Mouse (Mus musculus) adrenal gland (tissue): ENCODE results near the gene Gm6356.
"Not testable (repeated sequence)": the region's sequence is repeated elsewhere in the genome, so short reads cannot be mapped to it uniquely, and the experiment has no call there.

ENCODE experiments used
- intact Hi-C: fragments of 180-260 bp; cut with DNase I; formaldehyde crosslinking; loops from one replicate; pipeline ENCODE4 v1.15.1; 2025
- long read RNA-seq, 2 experiments: library from polyadenylated mRNA; unstranded; transcript quantifications; one replicate each; pipeline ENCODE4 v2.0.0; 2020; ENCODE audit warnings: borderline replicate concordance in 1 of 2; ENCODE audit not compliant: insufficient replicate concordance in 1 of 2

Gm6356 gene
- long read RNA-seq, experiment 1 = 0 reads
- long read RNA-seq, experiment 2 = 0 reads

DNA sequence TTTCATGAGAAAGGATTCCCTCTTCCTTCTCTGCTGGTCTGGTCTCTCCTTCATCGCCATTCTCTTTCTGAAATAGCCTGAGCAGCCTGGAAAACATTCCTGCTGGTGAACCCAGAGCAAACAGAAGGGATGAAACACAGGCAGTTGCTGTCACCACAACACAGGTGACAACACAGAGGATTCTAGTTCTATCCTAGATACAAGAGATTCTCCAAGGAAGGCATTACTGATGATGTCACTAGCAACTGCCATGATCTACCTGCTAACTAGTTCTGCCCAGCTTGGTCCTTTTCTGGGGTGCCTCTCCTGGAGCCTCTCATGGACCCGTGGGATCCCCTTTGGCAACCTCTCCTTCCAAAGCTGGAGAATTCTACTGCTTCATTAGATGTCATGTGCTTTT is at the start of gene Gm6356:
Gene Gm6356, minus strand, starts transcription at position 101 of the 400 bp plus-strand sequence.
- intact Hi-C loops = not testable (repeated sequence)
